Mouse (Mus musculus) NIH3T3 (cell line): ENCODE results near the gene Mad1l1.

Experiments
- DNase-seq: peaks from one replicate; pipeline ENCODE4 v3.0.0-alpha.2; 2012; ENCODE audit warnings: low read depth

The Mad1l1 gene

GRCm38 (mm10) chr5:140087242-140087641 is 234.1 kb downstream of the Mad1l1 start:
- DNase-seq = no peak

- DNase-seq = no peak
These were observed 237.0 kb downstream of the Mad1l1 start for GRCm38 (mm10) chr5:140084341-140084740.

GRCm38 (mm10) chr5:140083911-140084310 is 237.4 kb downstream of the Mad1l1 start:
- DNase-seq = no peak

GRCm38 (mm10) chr5:140082204-140082812 is 239.0 kb downstream of the Mad1l1 start:
- peak; percentile 86 for DNase-seq

- no peak for DNase-seq
These were observed 240.3 kb downstream of the Mad1l1 start for GRCm38 (mm10) chr5:140081084-140081483.

- DNase-seq = no peak
These were observed 241.8 kb downstream of the Mad1l1 start for GRCm38 (mm10) chr5:140079511-140079910.

- DNase-seq = peak; percentile 48
These were observed 242.9 kb downstream of the Mad1l1 start for GRCm38 (mm10) chr5:140078406-140078805.

GRCm38 (mm10) chr5:140076438-140076837 is 244.9 kb downstream of the Mad1l1 start:
- no peak for DNase-seq

GRCm38 (mm10) chr5:140073671-140074116 is 247.7 kb downstream of the Mad1l1 start:
- no peak for DNase-seq

- DNase-seq = no peak
These were observed 248.1 kb downstream of the Mad1l1 start for GRCm38 (mm10) chr5:140073148-140073670.

GRCm38 (mm10) chr5:140068506-140068905 is 252.8 kb downstream of the Mad1l1 start:
- DNase-seq = peak; percentile 39

- no peak for DNase-seq
These were observed 253.3 kb downstream of the Mad1l1 start for GRCm38 (mm10) chr5:140068051-140068450.

- DNase-seq = no peak
These were observed 254.6 kb downstream of the Mad1l1 start for GRCm38 (mm10) chr5:140066769-140067168.

- no peak for DNase-seq
These were observed 255.1 kb downstream of the Mad1l1 start for GRCm38 (mm10) chr5:140066281-140066680.

GRCm38 (mm10) chr5:140065281-140065945 is 255.9 kb downstream of the Mad1l1 start:
- DNase-seq = no peak

- DNase-seq = no peak
These were observed 256.8 kb downstream of the Mad1l1 start for GRCm38 (mm10) chr5:140064521-140064920.

- DNase-seq = no peak
These were observed 258.5 kb downstream of the Mad1l1 start for GRCm38 (mm10) chr5:140062828-140063227.

- peak; percentile 42 for DNase-seq
These were observed 259.0 kb downstream of the Mad1l1 start for GRCm38 (mm10) chr5:140062316-140062715.

- DNase-seq = peak; percentile 73
These were observed 260.0 kb downstream of the Mad1l1 start for GRCm38 (mm10) chr5:140061296-140061879.

- no peak for DNase-seq
These were observed 265.1 kb downstream of the Mad1l1 start for GRCm38 (mm10) chr5:140056291-140056690.

- DNase-seq = peak; percentile 61
These were observed 265.9 kb downstream of the Mad1l1 start for GRCm38 (mm10) chr5:140055431-140055830.

- no peak for DNase-seq
These were observed 267.7 kb downstream of the Mad1l1 start for GRCm38 (mm10) chr5:140053626-140054025.

- DNase-seq = no peak
These were observed 268.9 kb downstream of the Mad1l1 start for GRCm38 (mm10) chr5:140052405-140052804.
